Mouse (Mus musculus) heart, postnatal 10 days (tissue): Measurements from ENCODE around the gene Spag16. TPM values are rescaled to one million over a fixed set of nuclear protein-coding genes. Genes with fewer than 3 reads are reported as not detected.

Source experiments
- DNase-seq, 2 experiments: peaks; one replicate each; pipeline ENCODE4 v3.0.0; 2021
- intact Hi-C: fragments of 180-260 bp; cut with DNase I; formaldehyde crosslinking; loops from one replicate; pipeline ENCODE4 v1.15.1; 2025
- total RNA-seq, 2 experiments: library from RNA; stranded (reverse); gene quantifications; 2 replicates each; pipeline ENCODE4 v1.2.3; 2021

Gene Spag16
- total RNA-seq, 2 experiments from 2014 or later = not detected

- DNase-seq = no peak
- intact Hi-C loops = no loop called here
These were observed 252.0 kb downstream of the Spag16 start for GRCm38 (mm10) chr1:70078806-70079205.

- intact Hi-C loops = no loop called here
- DNase-seq = no peak
These were observed 255.6 kb downstream of the Spag16 start for GRCm38 (mm10) chr1:70082208-70082878.

GRCm38 (mm10) chr1:70104683-70105082 lies 277.9 kb downstream of the Spag16 start:
- intact Hi-C loops = no loop called here
- DNase-seq = no peak

- intact Hi-C loops = no loop called here
- no peak for DNase-seq
These were observed 289.6 kb downstream of the Spag16 start for GRCm38 (mm10) chr1:70116212-70116982.

GRCm38 (mm10) chr1:70128035-70128434 lies 301.3 kb downstream of the Spag16 start:
- peak; percentile 13 to 32 for DNase-seq
- intact Hi-C loops = loop anchor here (5.0 kb wide), 1 partner anchor 704 kb away; no protein-coding TSS in a partner anchor

- intact Hi-C loops = no loop called here
- DNase-seq = peak; percentile 9 to 11
These were observed 308.8 kb downstream of the Spag16 start for GRCm38 (mm10) chr1:70135547-70135946.

- intact Hi-C loops = no loop called here
- no peak for DNase-seq
These were observed 338.8 kb downstream of the Spag16 start for GRCm38 (mm10) chr1:70165343-70166158.

- intact Hi-C loops = no loop called here
- no peak for DNase-seq
These were observed 353.5 kb downstream of the Spag16 start for GRCm38 (mm10) chr1:70180123-70180741.

- intact Hi-C loops = no loop called here
These were observed 438.0 kb downstream of the Spag16 start for GRCm38 (mm10) chr1:70264815-70265214.

GRCm38 (mm10) chr1:70265920-70266505 lies 439.2 kb downstream of the Spag16 start:
- intact Hi-C loops = no loop called here
- no peak for DNase-seq

More at GRCm38 (mm10) chr1:70264815-70265214, 438.0 kb downstream of the Spag16 start:
- no peak for DNase-seq

- DNase-seq = peak in 1 of 2 experiments; percentile 11
- intact Hi-C loops = no loop called here
These were observed 443.4 kb downstream of the Spag16 start for GRCm38 (mm10) chr1:70270139-70270538.

- intact Hi-C loops = no loop called here
- DNase-seq = no peak
These were observed 446.0 kb downstream of the Spag16 start for GRCm38 (mm10) chr1:70272753-70273152.

- intact Hi-C loops = no loop called here
- no peak for DNase-seq
These were observed 452.5 kb downstream of the Spag16 start for GRCm38 (mm10) chr1:70279296-70279695.

- no peak for DNase-seq
- intact Hi-C loops = no loop called here
These were observed 456.6 kb downstream of the Spag16 start for GRCm38 (mm10) chr1:70283388-70283787.

GRCm38 (mm10) chr1:70284140-70284539 lies 457.4 kb downstream of the Spag16 start:
- DNase-seq = no peak
- intact Hi-C loops = no loop called here

- no peak for DNase-seq
- intact Hi-C loops = no loop called here
These were observed 489.5 kb downstream of the Spag16 start for GRCm38 (mm10) chr1:70316128-70316765.

- no peak for DNase-seq
- intact Hi-C loops = no loop called here
These were observed 494.2 kb downstream of the Spag16 start for GRCm38 (mm10) chr1:70320951-70321350.

- DNase-seq = no peak
- intact Hi-C loops = no loop called here
These were observed 519.4 kb downstream of the Spag16 start for GRCm38 (mm10) chr1:70346179-70346578.

- no peak for DNase-seq
- intact Hi-C loops = no loop called here
These were observed 524.6 kb downstream of the Spag16 start for GRCm38 (mm10) chr1:70351371-70351770.

- intact Hi-C loops = no loop called here
- no peak for DNase-seq
These were observed 527.2 kb downstream of the Spag16 start for GRCm38 (mm10) chr1:70354014-70354413.
